Mouse (Mus musculus) megakaryocyte, embryonic 14.5 days (primary cell): Measurements from ENCODE around the gene Rara.

Source experiments
- FLI1 ChIP-seq: IDR thresholded peaks from 2 replicates; pipeline ENCODE4 v1.6.1; 2012; ENCODE audit warnings: low read length, inconsistent platforms, mixed read lengths
- GATA1 ChIP-seq: IDR thresholded peaks from 3 replicates; pipeline ENCODE4 v1.6.1; 2012; ENCODE audit warnings: mixed read lengths, low read length, inconsistent platforms, borderline replicate concordance

DNA sequence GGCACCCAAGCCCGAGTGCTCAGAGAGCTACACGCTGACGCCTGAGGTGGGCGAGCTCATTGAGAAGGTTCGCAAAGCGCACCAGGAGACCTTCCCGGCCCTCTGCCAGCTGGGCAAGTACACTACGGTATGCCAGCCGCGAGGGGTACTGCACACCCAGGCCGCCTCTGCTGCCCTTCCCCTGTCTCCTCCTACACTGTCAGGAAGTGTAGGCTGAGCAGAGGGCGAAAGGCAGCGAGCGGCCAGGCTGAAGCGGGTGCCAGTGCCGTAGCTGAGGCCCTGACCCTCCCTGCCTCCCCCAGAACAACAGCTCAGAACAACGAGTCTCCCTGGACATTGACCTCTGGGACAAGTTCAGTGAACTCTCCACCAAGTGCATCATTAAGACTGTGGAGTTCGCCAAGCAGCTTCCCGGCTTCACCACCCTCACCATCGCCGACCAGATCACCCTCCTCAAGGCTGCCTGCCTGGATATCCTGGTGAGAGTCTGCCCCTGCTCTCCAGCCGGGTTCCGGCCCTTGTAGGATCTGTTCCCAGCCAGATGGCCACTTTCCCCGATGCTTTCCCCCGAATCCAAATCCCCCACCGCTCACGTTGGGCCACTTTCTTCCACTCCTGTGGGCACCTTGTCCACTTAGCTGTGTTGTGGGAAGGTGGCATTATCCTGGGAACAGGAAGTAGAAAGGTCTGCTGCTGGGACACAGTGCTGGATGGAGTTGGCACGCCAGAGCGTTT lies 42.7 kb downstream of the Rara start:
- no peak for TF ChIP-seq FLI1
- TF ChIP-seq GATA1: no peak
